Mouse (Mus musculus) lung, embryonic 14.5 days (tissue): ENCODE data around the gene Ssh2. TPM values are rescaled to one million over a fixed set of nuclear protein-coding genes. Genes with fewer than 3 reads are reported as not detected.

Source experiments
- ATAC-seq: fragments of 200-750 bp; cut with Nextera tagmentation; 2 replicates; pipeline ENCODE4 v1.8.0; 2017; ENCODE audit warnings: mild to moderate bottlenecking, moderate TSS enrichment, moderate library complexity; ENCODE audit not compliant: insufficient read depth
- DNase-seq: peaks from one replicate; pipeline ENCODE4 v3.0.0-alpha.2; 2015
- H3K27ac ChIP-seq: fragments of 300-500 bp; sonication (generic); 2 replicates; pipeline ENCODE4 v1.5.1; 2014; ENCODE audit warnings: low read depth, mild to moderate bottlenecking, moderate library complexity
- H3K27me3 ChIP-seq: fragments of 300-500 bp; sonication (generic); 2 replicates; pipeline ENCODE4 v1.6.1; 2014; ENCODE audit warnings: low read length, control low read depth; ENCODE audit not compliant: insufficient read depth
- H3K36me3 ChIP-seq: fragments of 300-500 bp; sonication (generic); 2 replicates; pipeline ENCODE4 v1.6.1; 2014; ENCODE audit warnings: control low read depth; ENCODE audit not compliant: insufficient read depth
- H3K4me1 ChIP-seq: fragments of 300-500 bp; sonication (generic); 2 replicates; pipeline ENCODE4 v1.6.1; 2014; ENCODE audit warnings: antibody characterized with exemption, control low read depth; ENCODE audit not compliant: insufficient read depth
- H3K4me2 ChIP-seq: fragments of 300-500 bp; sonication (generic); 2 replicates; pipeline ENCODE4 v1.6.1; 2014; ENCODE audit warnings: mild to moderate bottlenecking
- H3K4me3 ChIP-seq: fragments of 300-500 bp; sonication (generic); 2 replicates; pipeline ENCODE4 v1.5.1; 2014; ENCODE audit warnings: low read depth, low read length
- H3K9ac ChIP-seq: fragments of 300-500 bp; sonication (generic); 2 replicates; pipeline ENCODE4 v1.6.1; 2014
- H3K9me3 ChIP-seq: fragments of 300-500 bp; sonication (generic); 2 replicates; pipeline ENCODE4 v1.6.1; 2016; ENCODE audit warnings: low read depth, low read length, control low read depth
- CTCF ChIP-seq: IDR thresholded peaks from 2 replicates; pipeline ENCODE4 v1.5.1; 2016; ENCODE audit warnings: antibody characterized with exemption, low read depth
- WGBS: fragments of 180-500 bp; shearing (Covaris S2); extraction: QIAGEN DNeasy Blood & Tissue Kit; methylation state at CpG from one replicate; pipeline ENCODE4 v1.1.7; 2014; 5-methylcytosine and 5-hydroxymethylcytosine counted together
- polyA plus RNA-seq: library from polyadenylated mRNA; unstranded; fragments of >200 nt; fragmentation: Nextera tagmentation; extraction: Ambion mirVana; gene quantifications from 2 replicates; pipeline ENCODE4 v1.2.1, GENCODE M21; 2014

The Ssh2 gene
- polyA plus RNA-seq, 1 experiment from 2014 or later = 13.8 TPM

DNA sequence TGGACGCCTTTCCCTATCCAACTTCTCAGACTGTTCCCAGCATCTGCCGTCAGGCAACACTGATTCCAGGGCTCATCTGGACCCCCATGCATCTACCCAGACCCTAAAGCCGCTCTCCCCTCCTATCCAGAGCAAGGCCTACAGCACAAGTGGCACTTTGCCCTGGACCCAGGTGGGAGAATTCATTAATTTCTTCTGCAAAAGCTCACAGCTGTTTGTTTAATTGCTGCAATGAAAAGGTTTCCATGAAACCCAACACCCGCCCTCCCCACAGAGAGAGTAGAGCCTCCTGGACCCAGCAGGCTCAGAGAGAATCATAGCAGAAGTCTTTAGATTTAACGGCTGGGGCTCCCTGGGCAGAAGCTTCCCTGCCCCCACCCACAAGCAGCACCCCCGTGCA is 269.1 kb downstream of the Ssh2 start:
- no peak for DNase-seq
- H3K27ac ChIP-seq = no peak overlapping the region
- H3K4me3 ChIP-seq = no peak overlapping the region
- H3K4me2 ChIP-seq = no peak overlapping the region
- no peaks in the 10 kb centered on the region for H3K9me3 ChIP-seq
- 51% methylated on average over 6 of the region's 6 CpGs for WGBS
- no peak for TF ChIP-seq CTCF
- peaks cover 28% of the 10 kb centered on the region for H3K4me1 ChIP-seq
- no peaks in the 10 kb centered on the region for H3K36me3 ChIP-seq
- ATAC-seq = no peak
- no peaks in the 10 kb centered on the region for H3K27me3 ChIP-seq
- no peak overlapping the region for H3K9ac ChIP-seq

DNA sequence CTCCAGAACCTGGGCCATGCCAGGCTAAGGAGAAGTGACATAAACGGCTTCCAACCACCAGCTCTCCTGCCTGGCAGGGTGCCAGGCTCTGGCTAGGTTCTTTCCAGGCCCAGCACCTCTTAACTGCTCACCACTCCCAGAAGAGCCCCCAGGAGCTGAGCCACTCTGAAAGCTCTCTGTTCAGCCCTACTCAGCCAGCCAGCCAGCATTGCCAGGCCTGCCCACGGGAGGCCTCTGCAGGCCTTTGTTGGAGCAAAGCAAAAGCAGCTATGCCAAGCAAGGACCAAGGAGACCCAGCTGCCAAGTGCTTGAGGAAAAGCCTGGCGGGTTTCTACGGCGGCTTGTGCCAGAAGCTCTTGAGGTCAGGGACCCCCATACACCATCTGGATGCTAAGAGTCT is 270.7 kb downstream of the Ssh2 start:
- Histone ChIP-seq H3K4me3 (no peak overlapping the region), H3K4me1 (peaks cover 28% of the 10 kb centered on the region), H3K27me3 (no peaks in the 10 kb centered on the region), H3K9ac (no peak overlapping the region), H3K4me2 (no peak overlapping the region), H3K9me3 (no peaks in the 10 kb centered on the region), H3K36me3 (no peaks in the 10 kb centered on the region), H3K27ac (no peak overlapping the region)
- ATAC-seq (no peak), DNase-seq (peak; percentile 49)
- WGBS = 63% methylated on average over 5 of the region's 5 CpGs
- TF ChIP-seq CTCF = no peak

DNA sequence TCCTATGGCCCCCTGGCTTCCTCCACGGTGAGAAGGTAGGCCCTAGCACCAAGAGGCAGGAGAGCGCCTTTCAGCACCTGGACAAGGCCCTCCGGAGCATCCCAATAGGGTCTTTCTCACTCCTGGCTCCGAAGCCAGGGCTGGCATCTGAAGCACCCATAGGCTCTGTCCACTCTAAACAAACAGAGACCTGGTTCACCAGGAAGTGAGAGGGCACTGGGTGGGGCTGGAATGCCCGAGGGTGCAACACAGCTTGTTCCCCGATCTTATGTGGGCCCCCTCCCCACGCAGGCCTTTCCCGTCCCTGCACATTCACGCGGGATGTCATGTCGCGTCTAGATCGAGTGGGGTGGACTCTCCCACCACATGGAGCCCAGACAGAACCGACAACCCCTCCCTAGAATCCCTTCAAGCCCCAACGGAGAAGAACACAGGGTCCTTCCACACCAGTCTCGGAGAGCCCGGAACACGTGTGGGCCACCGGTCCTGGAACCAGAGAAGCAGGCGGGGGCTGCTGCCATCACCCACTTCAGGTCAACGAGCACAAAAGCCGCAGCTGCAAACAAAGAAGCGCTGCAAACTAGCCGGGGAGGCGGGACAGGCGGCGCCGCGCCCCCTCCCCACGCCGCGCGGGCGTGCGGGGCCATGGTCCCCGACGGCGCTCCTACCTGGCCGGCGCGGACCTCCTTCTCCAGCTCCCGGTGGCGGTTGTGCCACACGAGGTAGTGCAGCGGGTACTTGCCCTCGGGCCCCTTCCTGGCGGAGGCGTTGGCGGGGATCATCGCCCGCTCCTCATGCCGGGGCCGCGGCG is 272.9 kb downstream of the Ssh2 start:
- WGBS = 3% methylated on average over 47 of the region's 55 CpGs
- Histone ChIP-seq H3K4me1 (peaks cover 30% of the 10 kb centered on the region), H3K27ac (no peak overlapping the region)

DNA sequence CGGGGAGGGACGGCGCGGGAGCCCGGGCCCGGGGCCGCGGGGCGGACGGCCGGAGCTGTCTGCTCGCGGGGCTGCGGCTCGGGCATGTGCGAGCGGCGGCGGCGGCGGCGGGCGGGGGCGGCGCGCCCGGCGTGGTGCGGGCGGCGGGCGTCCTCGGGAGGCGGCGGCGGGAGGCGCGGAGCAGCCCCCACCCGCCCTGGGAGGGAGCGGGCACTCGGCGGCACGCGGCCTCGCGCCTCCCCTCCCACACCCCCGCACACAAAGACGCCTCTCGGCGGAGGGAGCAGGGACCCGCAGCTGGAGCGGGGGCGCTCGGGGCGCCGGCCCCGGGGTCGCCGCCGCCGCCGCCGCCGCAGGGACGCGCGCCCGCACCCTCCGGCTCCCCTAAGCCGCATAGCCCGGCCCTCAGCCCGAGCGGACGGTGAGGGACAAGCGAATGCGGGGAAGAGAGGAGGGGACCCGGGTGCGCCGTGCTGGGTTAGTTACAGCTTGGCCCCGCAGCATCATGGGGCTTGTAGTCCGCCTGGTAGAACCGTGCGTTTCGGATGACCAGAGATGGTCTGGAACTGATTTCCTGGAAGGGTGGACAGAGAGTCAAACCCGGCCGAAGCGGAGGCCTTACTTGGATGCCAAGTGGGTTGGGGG is 273.6 kb downstream of the Ssh2 start, which contains the start of gene Ankrd13b:
Ankrd13b (minus strand) TSS at position 88 of the 645 bp plus-strand sequence.
- peaks cover 33% of the 10 kb centered on the region for H3K4me1 ChIP-seq
- peak within 1 kb of the TSS; percentile 54; the same call in 1 of the 2 replicates for H3K27ac ChIP-seq
- ATAC-seq = peak; percentile 23
- peak; percentile 87 for DNase-seq
- TF ChIP-seq CTCF = no peak
- H3K27me3 ChIP-seq = no peaks in the 10 kb centered on the region
- peak within 1 kb of the TSS; percentile 84 for H3K4me3 ChIP-seq
- WGBS = under 1% methylated on average over 78 of the region's 87 CpGs
- no peaks in the 10 kb centered on the region for H3K9me3 ChIP-seq
- peak within 1 kb of the TSS; percentile 88 for H3K9ac ChIP-seq
- H3K4me2 ChIP-seq = peak within 1 kb of the TSS; percentile 80
- H3K36me3 ChIP-seq = no peaks in the 10 kb centered on the region

More for the DNA sequence above, 272.9 kb downstream of the Ssh2 start:
- peak; percentile 56 for DNase-seq
- Histone ChIP-seq H3K27me3 (no peaks in the 10 kb centered on the region), H3K4me2 (peak overlapping the region; percentile 80), H3K4me3 (peak overlapping the region; percentile 84), H3K9me3 (no peaks in the 10 kb centered on the region), H3K9ac (peak overlapping the region; percentile 88), H3K36me3 (no peaks in the 10 kb centered on the region)
- no peak for ATAC-seq
- TF ChIP-seq CTCF = no peak

DNA sequence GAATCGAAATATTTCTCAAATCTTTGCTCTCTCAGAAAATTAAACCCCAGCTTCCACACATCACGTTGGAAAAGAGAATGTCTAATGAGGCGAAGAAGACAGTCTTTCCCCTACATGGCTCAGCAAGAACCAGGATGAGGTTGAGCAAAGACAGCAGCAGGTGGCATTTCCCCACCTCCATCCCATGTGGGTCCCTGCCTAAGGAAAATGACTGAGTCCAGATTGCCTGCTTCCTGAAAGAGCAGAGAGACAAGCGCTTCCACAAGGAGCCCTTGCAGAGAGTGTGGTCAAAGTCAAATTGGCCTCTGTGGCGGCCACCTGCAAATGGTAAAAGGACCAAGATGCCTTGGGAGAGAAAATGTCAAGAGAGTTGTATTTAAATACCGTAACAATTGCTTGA is 274.4 kb downstream of the Ssh2 start:
- H3K27me3 ChIP-seq = no peaks in the 10 kb centered on the region
- H3K4me3 ChIP-seq = peak overlapping the region; percentile 84
- H3K4me1 ChIP-seq = peaks cover 32% of the 10 kb centered on the region
- WGBS = 67% methylated on average over 6 of the region's 6 CpGs
- no peak for DNase-seq
- H3K36me3 ChIP-seq = no peaks in the 10 kb centered on the region
- H3K9ac ChIP-seq = no peak overlapping the region
- no peak for TF ChIP-seq CTCF
- peak overlapping the region; percentile 51; the same call in 1 of the 2 replicates for H3K27ac ChIP-seq
- peak overlapping the region; percentile 90 for H3K4me2 ChIP-seq
- no peaks in the 10 kb centered on the region for H3K9me3 ChIP-seq
- no peak for ATAC-seq

DNA sequence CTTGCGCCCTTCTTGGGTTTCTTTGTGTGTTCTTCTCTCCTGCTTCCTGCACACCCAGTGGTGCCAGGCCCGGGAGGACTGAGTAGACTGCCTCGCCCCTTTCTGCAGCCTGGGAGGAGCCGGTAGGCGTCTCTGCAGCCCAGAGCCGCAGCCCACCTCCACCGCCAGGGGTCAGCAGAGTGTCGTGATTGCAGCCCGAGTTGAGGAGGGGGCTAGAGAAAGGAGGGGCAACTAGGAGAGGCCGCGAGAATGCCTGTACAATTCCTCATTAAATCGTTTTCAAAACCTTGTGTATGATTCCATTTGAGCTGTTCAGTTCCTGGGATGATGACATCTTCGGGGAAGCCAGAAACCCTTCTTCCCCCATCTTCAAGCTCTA is 275.0 kb downstream of the Ssh2 start:
- H3K4me1 ChIP-seq = peaks cover 29% of the 10 kb centered on the region
- WGBS = under 1% methylated on average over 13 of the region's 13 CpGs

More for the DNA sequence above, 275.0 kb downstream of the Ssh2 start:
- ATAC-seq (peak; percentile 75), DNase-seq (peak; percentile 98)
- Histone ChIP-seq H3K4me3 (peak overlapping the region; percentile 57), H3K4me2 (peak overlapping the region; percentile 90), H3K9me3 (no peaks in the 10 kb centered on the region), H3K27ac (peak overlapping the region; percentile 97), H3K27me3 (no peaks in the 10 kb centered on the region), H3K36me3 (no peaks in the 10 kb centered on the region), H3K9ac (peak overlapping the region; percentile 93)
- TF ChIP-seq CTCF = peak; percentile 99
